Mouse (Mus musculus): Measurements from ENCODE around the gene Dazap1.

Dazap1 gene

GRCm38 (mm10) chr10:80271186-80271843 lies 10.0 kb downstream of the Dazap1 start:
- no peak for DNase-seq (ENCODE audit: low spot score)

- no peak for DNase-seq (ENCODE audit: low spot score)
Observed at GRCm38 (mm10) chr10:80271870-80272585, 10.7 kb downstream of the Dazap1 start.

GRCm38 (mm10) chr10:80273847-80274246 lies 12.6 kb downstream of the Dazap1 start:
- DNase-seq (ENCODE audit: low spot score): no peak

- no peak for DNase-seq (ENCODE audit: low spot score)
Observed at GRCm38 (mm10) chr10:80276238-80276637, 15.0 kb downstream of the Dazap1 start.

- DNase-seq (ENCODE audit: low spot score): no peak
Observed at GRCm38 (mm10) chr10:80278390-80278789, 17.1 kb downstream of the Dazap1 start.

GRCm38 (mm10) chr10:80279273-80279672 lies 18.0 kb downstream of the Dazap1 start:
- no peak for DNase-seq (ENCODE audit: low spot score)

- no peak for DNase-seq (ENCODE audit: low spot score)
Observed at GRCm38 (mm10) chr10:80281304-80281703, 20.0 kb downstream of the Dazap1 start.

- no peak for DNase-seq (ENCODE audit: low spot score)
Observed at GRCm38 (mm10) chr10:80281921-80282371, 20.7 kb downstream of the Dazap1 start.

GRCm38 (mm10) chr10:80282481-80283441 lies 21.5 kb downstream of the Dazap1 start:
- DNase-seq (ENCODE audit: low spot score): no peak

GRCm38 (mm10) chr10:80285222-80286070 lies 24.2 kb downstream of the Dazap1 start:
- no peak for DNase-seq (ENCODE audit: low spot score)

GRCm38 (mm10) chr10:80288097-80288496 lies 26.8 kb downstream of the Dazap1 start:
- no peak for DNase-seq (ENCODE audit: low spot score)

GRCm38 (mm10) chr10:80288657-80289056 lies 27.4 kb downstream of the Dazap1 start:
- DNase-seq (ENCODE audit: low spot score): no peak

GRCm38 (mm10) chr10:80292251-80293146 lies 31.2 kb downstream of the Dazap1 start, which contains the start of gene Rps15:
Gene Rps15 (plus strand): TSS chr10:80292453.
- peak; percentile 89 for DNase-seq (ENCODE audit: low spot score)

GRCm38 (mm10) chr10:80293325-80293724 lies 32.0 kb downstream of the Dazap1 start:
- no peak for DNase-seq (ENCODE audit: low spot score)

- DNase-seq (ENCODE audit: low spot score): no peak
Observed at GRCm38 (mm10) chr10:80294311-80294710, 33.0 kb downstream of the Dazap1 start.

GRCm38 (mm10) chr10:80294788-80295303 lies 33.6 kb downstream of the Dazap1 start:
- DNase-seq (ENCODE audit: low spot score): no peak

GRCm38 (mm10) chr10:80295618-80296425 lies 34.5 kb downstream of the Dazap1 start, which contains the start of gene Apc2:
Gene Apc2 (plus strand): TSS chr10:80295977.
- peak; percentile 50 for DNase-seq (ENCODE audit: low spot score)

GRCm38 (mm10) chr10:80296824-80297223 lies 35.5 kb downstream of the Dazap1 start:
- no peak for DNase-seq (ENCODE audit: low spot score)

- no peak for DNase-seq (ENCODE audit: low spot score)
Observed at GRCm38 (mm10) chr10:80297526-80298133, 36.3 kb downstream of the Dazap1 start.

All from ovary, postnatal 14 days (tissue).